ENCODE assay signal across 8 mouse cellular contexts in the genomic region with DNA sequence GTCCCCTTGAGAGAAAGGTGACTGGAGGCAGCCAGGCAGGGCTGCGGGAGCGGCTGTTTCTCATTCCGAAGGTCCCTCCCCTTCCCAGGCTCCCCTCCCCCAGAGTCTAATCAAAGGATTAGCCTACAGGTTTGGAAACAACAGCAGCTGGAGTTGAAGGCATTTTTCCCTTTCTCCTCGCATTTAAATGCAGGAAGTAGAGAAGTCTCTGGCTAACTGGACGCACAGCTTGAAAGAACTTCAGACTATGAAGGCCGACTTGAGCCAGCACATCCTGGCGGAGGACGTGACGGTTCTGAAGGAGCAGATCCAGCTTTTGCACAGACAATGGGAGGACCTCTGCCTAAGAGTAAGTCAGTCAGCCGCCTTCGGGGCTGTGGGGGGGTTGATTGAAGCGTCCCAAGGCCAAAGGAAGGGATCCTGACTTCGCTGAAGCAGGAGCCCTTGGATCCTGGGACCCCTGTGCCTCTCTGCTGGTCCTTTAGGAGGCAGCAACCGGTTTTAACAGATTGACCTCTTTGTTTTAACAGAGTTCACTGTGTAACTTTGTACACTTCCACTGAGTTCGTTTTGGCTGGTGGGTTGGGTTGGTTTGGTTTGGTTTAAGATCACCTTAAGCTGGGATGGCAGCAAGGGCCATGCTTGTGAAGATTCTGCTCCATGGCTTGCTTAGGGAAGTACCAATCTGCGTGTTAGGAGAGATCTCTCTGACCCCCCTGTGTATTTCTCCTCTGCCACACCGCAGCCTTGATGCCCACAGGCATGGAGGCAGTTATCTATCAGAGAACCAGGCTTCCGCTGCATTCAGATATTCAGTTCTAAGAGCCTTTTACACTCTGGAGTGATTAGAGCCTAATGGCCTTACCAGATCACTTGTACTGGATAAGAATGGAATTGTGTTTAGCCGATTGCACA.
DNase-seq lines count a peak whose midpoint lies in the region; ATAC-seq lines count a peak whose summit lies in the region.

No protein-coding gene starts in this region.

- no peaks in the 10 kb centered on the region for H3K4me1 ChIP-seq in lung, embryonic 16.5 days (replicated peaks; ENCODE audit: control insufficient read depth, insufficient read depth, low read length)
- H3K4me1 ChIP-seq in heart, embryonic 14.5 days (ENCODE audit: control insufficient read depth in 2 of 2, insufficient read depth in 2 of 2, low read length in 2 of 2) = peaks cover 9 to 11% of the 10 kb centered on the region in 2 experiments
- H3K4me1 ChIP-seq in limb, embryonic 11.5 days (ENCODE audit: control insufficient read depth, insufficient read depth, low read length) = peaks cover 4% of the 10 kb centered on the region; the same call in 1 of the 2 replicates

- peak overlapping the region; percentile 31 for H3K4me3 ChIP-seq in lung, embryonic 16.5 days (ENCODE audit: low read length)
- peak overlapping the region; percentile 10 to 25; a peak in 3 of 4 replicates for H3K4me3 ChIP-seq in heart, embryonic 14.5 days (ENCODE audit: control insufficient read depth in 1 of 2, insufficient read depth in 1 of 2, low read depth in 1 of 2, low read length in 2 of 2)
- peak overlapping the region; percentile 52 for H3K4me3 ChIP-seq in limb, embryonic 11.5 days (ENCODE audit: low read depth, low read length)

- 28% methylated on average over 19 of the region's 19 CpGs for WGBS in lung, embryonic 16.5 days
- WGBS in heart, embryonic 14.5 days = 17% methylated on average over 19 of the region's 19 CpGs
- 1% methylated on average over 19 of the region's 19 CpGs for WGBS in limb, embryonic 11.5 days

- ATAC-seq in lung, embryonic 16.5 days (ENCODE audit: low read depth) = peak; percentile 59
- ATAC-seq in heart, embryonic 14.5 days (ENCODE audit: insufficient number of reproducible peaks, insufficient read depth, low FRiP score, low read depth) = no peak
- ATAC-seq in limb, embryonic 11.5 days (ENCODE audit: insufficient number of reproducible peaks, low FRiP score, low TSS enrichment, low read depth) = peak; percentile 76

- H3K4me2 ChIP-seq in lung, embryonic 16.5 days (ENCODE audit: low read depth, low read length) = peak overlapping the region; percentile 31
- peak overlapping the region; percentile 47 for H3K4me2 ChIP-seq in heart, embryonic 14.5 days (ENCODE audit: low read length)
- peak overlapping the region; percentile 72 for H3K4me2 ChIP-seq in limb, embryonic 11.5 days (ENCODE audit: low read depth, severe bottlenecking)

- peak overlapping the region; percentile 53 for H3K9ac ChIP-seq in lung, embryonic 16.5 days (ENCODE audit: low read length)
- peak overlapping the region; percentile 58; the same call in 1 of the 2 replicates for H3K9ac ChIP-seq in heart, embryonic 14.5 days (ENCODE audit: low read length)
- H3K9ac ChIP-seq in limb, embryonic 11.5 days (ENCODE audit: low read length) = peak overlapping the region; percentile 80

- peaks cover 9% of the 10 kb centered on the region; the same call in 1 of the 2 replicates for H3K36me3 ChIP-seq in lung, embryonic 16.5 days (ENCODE audit: control insufficient read depth, insufficient read depth, low read length)
- H3K36me3 ChIP-seq in heart, embryonic 14.5 days (ENCODE audit: control insufficient read depth, insufficient read depth, low read length) = peaks cover 53% of the 10 kb centered on the region
- no peaks in the 10 kb centered on the region; the same call in 1 of the 2 replicates for H3K36me3 ChIP-seq in limb, embryonic 11.5 days (ENCODE audit: control insufficient read depth, insufficient read depth, low read length)

- H3K9me3 ChIP-seq in lung, embryonic 16.5 days (ENCODE audit: control insufficient read depth, low read length) = no peaks in the 10 kb centered on the region
- H3K9me3 ChIP-seq in heart, embryonic 14.5 days (ENCODE audit: control insufficient read depth, low read length) = no peaks in the 10 kb centered on the region
- no peaks in the 10 kb centered on the region for H3K9me3 ChIP-seq in limb, embryonic 11.5 days (ENCODE audit: control insufficient read depth, low read length)

- H3K27me3 ChIP-seq in lung, embryonic 16.5 days (ENCODE audit: control insufficient read depth, insufficient read depth, low read depth, low read length) = no peaks in the 10 kb centered on the region
- no peaks in the 10 kb centered on the region for H3K27me3 ChIP-seq in heart, embryonic 14.5 days (ENCODE audit: control insufficient read depth, insufficient read depth, low read length)
- no peaks in the 10 kb centered on the region for H3K27me3 ChIP-seq in limb, embryonic 11.5 days (ENCODE audit: control insufficient read depth, insufficient read depth, low read length)

- DNase-seq in lung, postnatal 25 days (ENCODE audit: low spot score) = no peak
- peak; percentile 83 for DNase-seq in limb, embryonic 11.5 days (ENCODE audit: low spot score)
- no peak for DNase-seq in adrenal gland, adult (ENCODE audit: inconsistent age in 2 of 2, low spot score in 1 of 2)
- DNase-seq in T-cell, adult 2 months (ENCODE audit: low spot score) = no peak
- no peak for DNase-seq in urinary bladder, postnatal 36 days (ENCODE audit: low spot score in 2 of 2)
- DNase-seq in left cerebral cortex, adult 18-20 months (ENCODE audit: low spot score in 2 of 2) = no peak

- peak overlapping the region; percentile 37 for H3K27ac ChIP-seq in lung, embryonic 16.5 days (ENCODE audit: low read length)
- H3K27ac ChIP-seq in heart, embryonic 14.5 days (replicated peaks in 1 of 2; ENCODE audit: control insufficient read depth in 1 of 2, insufficient read depth in 1 of 2, low read depth in 2 of 2, low read length in 2 of 2) = peak overlapping the region; percentile 41 to 55
- peak overlapping the region; percentile 93 for H3K27ac ChIP-seq in limb, embryonic 11.5 days (replicated peaks; ENCODE audit: low read depth, low read length)

Comparison
In these comparisons a context has a peak if more than half of its experiments do, and no peak if none do; other contexts are left out.
1. H3K27ac ChIP-seq: peak in every context shown above with its lines; median percentile 93 in limb, embryonic 11.5 days; 48 in heart, embryonic 14.5 days; 37 in lung, embryonic 16.5 days.